Mouse (Mus musculus) forebrain, embryonic 14.5 days (tissue): ENCODE results near the gene Eme1. TPM values are rescaled to one million over a fixed set of nuclear protein-coding genes. Genes with fewer than 3 reads are reported as not detected.
A peak's percentile ranks its signal among the peaks of the same experiment; 100 is the strongest.
"Not testable (repeated sequence)": the region's sequence is repeated elsewhere in the genome, so short reads cannot be mapped to it uniquely, and the experiment has no call there.

ENCODE experiments used
- ATAC-seq: fragments of 200-750 bp; cut with Nextera tagmentation; 2 replicates; pipeline ENCODE4 v1.8.0; 2017; ENCODE audit warnings: mild to moderate bottlenecking, moderate library complexity
- DNase-seq: peaks from one replicate; pipeline ENCODE4 v3.0.0-alpha.2; 2015; ENCODE audit warnings: low spot score
- H3K27ac ChIP-seq: fragments of 300-500 bp; sonication (generic); 2 replicates; pipeline ENCODE4 v1.5.1; 2014; ENCODE audit warnings: low read depth, mild to moderate bottlenecking, control low read depth, low read length, moderate library complexity
- H3K27me3 ChIP-seq: fragments of 300-500 bp; sonication (generic); replicated peaks from 2 replicates; pipeline ENCODE4 v1.6.1; 2014; ENCODE audit warnings: low read length, control low read depth, mixed read lengths; ENCODE audit not compliant: control insufficient read depth, insufficient read depth
- H3K36me3 ChIP-seq: fragments of 300-500 bp; sonication (generic); 2 replicates; pipeline ENCODE4 v1.6.1; 2014; ENCODE audit warnings: low read length, control low read depth; ENCODE audit not compliant: control insufficient read depth, insufficient read depth
- H3K4me1 ChIP-seq: fragments of 300-500 bp; sonication (generic); 2 replicates; pipeline ENCODE4 v1.6.1; 2014; ENCODE audit warnings: antibody characterized with exemption, low read length, control low read depth; ENCODE audit not compliant: control insufficient read depth, insufficient read depth
- H3K4me2 ChIP-seq: fragments of 300-500 bp; sonication (generic); 2 replicates; pipeline ENCODE4 v1.6.1; 2014; ENCODE audit warnings: mild to moderate bottlenecking, control low read depth, low read length
- H3K4me3 ChIP-seq: fragments of 300-500 bp; sonication (generic); 2 replicates; pipeline ENCODE4 v1.5.1; 2014; ENCODE audit warnings: low read depth, low read length, control low read depth
- H3K9ac ChIP-seq: fragments of 300-500 bp; sonication (generic); 2 replicates; pipeline ENCODE4 v1.6.1; 2014; ENCODE audit warnings: mild to moderate bottlenecking, low read length, control low read depth, moderate library complexity
- H3K9me3 ChIP-seq: fragments of 300-500 bp; sonication (generic); replicated peaks from 2 replicates; pipeline ENCODE4 v1.6.1; 2016; ENCODE audit warnings: low read length, control low read depth, mixed read lengths; ENCODE audit not compliant: control insufficient read depth
- WGBS: fragments of 180-500 bp; shearing (Covaris S2); extraction: QIAGEN DNeasy Blood & Tissue Kit; methylation state at CpG from one replicate; pipeline ENCODE4 v1.1.7; 2014; 5-methylcytosine and 5-hydroxymethylcytosine counted together
- polyA plus RNA-seq: library from polyadenylated mRNA; unstranded; fragments of >200 nt; fragmentation: Nextera tagmentation; extraction: Ambion mirVana; gene quantifications from 2 replicates; pipeline ENCODE4 v1.2.1, GENCODE M21; 2014

The Eme1 gene
- polyA plus RNA-seq, 1 experiment from 2014 or later, result 13.6 TPM

DNA sequence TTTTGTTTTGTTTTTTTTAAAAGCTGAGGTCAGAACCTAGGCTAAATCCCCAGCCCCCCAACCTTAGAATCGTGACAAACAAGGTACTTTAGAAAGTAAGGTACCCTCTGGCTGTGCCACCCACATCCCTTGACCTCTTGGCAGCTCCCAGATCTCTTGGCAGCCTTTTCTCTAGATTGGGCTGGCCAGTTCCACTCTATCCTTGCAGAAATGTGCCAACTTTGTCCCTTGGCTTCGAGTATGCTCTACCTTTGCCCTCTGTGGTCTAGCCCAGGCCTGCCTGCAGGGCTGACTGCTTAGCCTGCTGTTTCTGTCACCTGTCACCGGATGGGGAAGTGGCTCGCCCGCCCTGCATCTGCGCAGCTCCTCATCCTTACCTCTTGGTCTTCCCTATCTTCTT is 11.5 kb upstream of the Eme1 start:
- ATAC-seq, result no peak
- Histone ChIP-seq H3K9ac (no peak overlapping the region), H3K9me3 (no peaks in the 10 kb centered on the region), H3K36me3 (peaks cover 91% of the 10 kb centered on the region), H3K27me3 (no peaks in the 10 kb centered on the region), H3K4me3 (no peak overlapping the region), H3K27ac (no peak overlapping the region), H3K4me2 (no peak overlapping the region), H3K4me1 (no peaks in the 10 kb centered on the region)
- DNase-seq, result no peak
- WGBS, result 97% methylated on average over 6 of the region's 6 CpGs

DNA sequence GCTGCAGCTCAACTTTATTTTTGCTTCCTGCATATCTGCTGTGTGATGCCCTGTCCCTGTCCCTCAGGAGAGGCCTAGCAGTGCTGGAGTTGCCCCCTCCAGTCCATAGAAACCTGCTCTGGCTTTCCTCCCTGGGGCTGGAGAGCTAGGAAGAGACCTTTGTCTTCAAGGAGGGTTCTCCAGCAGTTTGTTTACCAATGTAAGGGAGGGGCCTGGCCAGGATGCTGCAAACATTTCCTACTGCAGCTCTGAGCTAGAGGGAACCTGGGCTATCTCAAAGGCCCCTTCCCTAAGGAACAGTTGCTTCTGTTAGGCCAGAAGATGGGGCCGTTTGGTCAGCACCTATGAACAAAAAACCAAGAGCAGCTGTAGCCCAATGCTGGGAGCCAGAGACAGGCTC is 7.6 kb upstream of the Eme1 start:
- H3K4me2 ChIP-seq, result no peak overlapping the region
- DNase-seq, result no peak
- H3K27me3 ChIP-seq, result no peaks in the 10 kb centered on the region
- 79% methylated on average over 1 of the region's 1 CpGs for WGBS
- no peaks in the 10 kb centered on the region for H3K4me1 ChIP-seq
- no peak overlapping the region for H3K9ac ChIP-seq
- H3K9me3 ChIP-seq, result no peaks in the 10 kb centered on the region
- no peak overlapping the region for H3K4me3 ChIP-seq
- H3K27ac ChIP-seq, result no peak overlapping the region
- ATAC-seq, result no peak
- H3K36me3 ChIP-seq, result peaks cover 82% of the 10 kb centered on the region

GRCm38 (mm10) chr11:94652973-94653372 is 791 bp downstream of the Eme1 start:
- Histone ChIP-seq H3K4me2 (peak overlapping the region; percentile 84), H3K27me3 (no peaks in the 10 kb centered on the region), H3K9me3 (no peaks in the 10 kb centered on the region), H3K27ac (no peak overlapping the region), H3K36me3 (peaks cover 27% of the 10 kb centered on the region), H3K9ac (0 out of 2 replicates have a peak overlapping the region, but pooled peaks have one; percentile 66), H3K4me3 (peak overlapping the region; percentile 51), H3K4me1 (peaks cover 15% of the 10 kb centered on the region)
- ATAC-seq (no peak), DNase-seq (no peak)
- WGBS, result 52% methylated on average over 8 of the region's 8 CpGs

DNA sequence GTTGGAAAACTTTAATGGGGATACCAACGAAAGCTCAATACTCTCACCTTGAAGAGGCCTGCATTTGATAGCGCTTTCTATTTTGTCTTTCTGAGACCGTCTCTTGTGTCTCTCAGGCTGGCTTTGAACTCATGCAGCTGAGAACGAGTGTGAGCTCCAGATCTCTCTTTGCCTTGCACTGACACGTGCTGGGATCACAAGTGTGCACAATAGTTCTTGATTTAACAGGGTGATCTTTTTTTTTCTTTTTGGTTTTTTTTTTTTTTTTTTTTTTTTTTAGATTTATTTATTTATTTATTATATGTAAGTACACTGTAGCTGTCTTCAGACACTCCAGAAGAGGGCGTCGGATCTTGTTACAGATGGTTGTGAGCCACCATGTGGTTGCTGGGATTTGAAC is 2.5 kb downstream of the Eme1 start:
- H3K9me3 ChIP-seq, H3K4me3 ChIP-seq, ATAC-seq, H3K9ac ChIP-seq, H3K27me3 ChIP-seq, H3K27ac ChIP-seq, DNase-seq, H3K4me2 ChIP-seq: not testable (repeated sequence)
- Histone ChIP-seq H3K4me1 (peaks cover 15% of the 10 kb centered on the region), H3K36me3 (peaks cover 34% of the 10 kb centered on the region)
- 94% methylated on average over 5 of the region's 7 CpGs for WGBS

DNA sequence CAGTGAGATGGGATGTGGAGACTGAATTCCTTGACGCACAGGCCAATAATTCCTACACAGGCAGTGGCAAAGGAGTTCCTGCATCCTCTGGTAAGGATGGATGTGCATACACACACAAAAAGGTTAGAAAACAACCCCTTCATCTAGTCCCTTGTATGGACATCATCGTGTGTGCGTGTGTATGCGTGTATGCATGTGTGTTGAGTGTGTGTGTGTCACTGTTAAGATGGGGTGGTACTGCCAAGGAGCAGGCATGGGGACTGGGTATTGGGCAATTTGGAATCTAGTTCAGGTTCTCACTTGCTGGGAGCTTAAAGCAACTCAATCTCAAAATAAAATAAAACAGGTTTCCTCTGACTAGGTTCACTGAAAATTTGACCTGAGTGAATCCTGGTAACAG is 7.3 kb downstream of the Eme1 start:
- ATAC-seq (no peak), DNase-seq (no peak)
- Histone ChIP-seq H3K27ac (no peak overlapping the region), H3K4me2 (no peak overlapping the region), H3K36me3 (peaks cover 77% of the 10 kb centered on the region), H3K27me3 (no peaks in the 10 kb centered on the region), H3K4me1 (no peaks in the 10 kb centered on the region), H3K4me3 (no peak overlapping the region), H3K9ac (no peak overlapping the region), H3K9me3 (no peaks in the 10 kb centered on the region)
- 90% methylated on average over 4 of the region's 4 CpGs for WGBS

GRCm38 (mm10) chr11:94644461-94645219 is 9.1 kb downstream of the Eme1 start:
- DNase-seq (no peak), ATAC-seq (no peak)
- Histone ChIP-seq H3K27ac (no peak overlapping the region), H3K4me3 (no peak overlapping the region), H3K36me3 (peaks cover 85% of the 10 kb centered on the region), H3K4me2 (no peak overlapping the region), H3K4me1 (no peaks in the 10 kb centered on the region), H3K9ac (no peak overlapping the region), H3K9me3 (no peaks in the 10 kb centered on the region), H3K27me3 (no peaks in the 10 kb centered on the region)
- WGBS, result 87% methylated on average over 8 of the region's 8 CpGs

DNA sequence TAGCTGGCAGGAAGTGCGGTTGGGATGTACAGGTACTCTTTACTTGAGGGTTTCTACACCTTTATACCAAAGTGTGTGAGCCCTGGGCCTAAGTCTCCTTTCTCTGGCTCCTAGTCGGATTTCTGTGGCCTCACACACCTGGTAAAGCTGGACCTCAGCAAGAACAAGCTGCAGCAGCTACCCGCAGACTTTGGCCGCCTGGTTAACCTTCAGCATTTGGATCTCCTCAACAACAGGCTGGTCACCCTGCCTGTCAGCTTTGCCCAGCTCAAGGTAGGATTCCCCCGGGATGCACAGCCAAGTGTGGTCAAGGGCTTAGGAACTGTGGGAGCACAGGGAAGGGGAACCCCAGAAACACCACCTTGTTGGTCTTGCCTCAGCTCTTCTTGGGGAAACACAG is 19.3 kb downstream of the Eme1 start:
- Histone ChIP-seq H3K4me2 (no peak overlapping the region), H3K27me3 (no peaks in the 10 kb centered on the region), H3K36me3 (peaks cover 76% of the 10 kb centered on the region), H3K9me3 (no peaks in the 10 kb centered on the region), H3K4me3 (no peak overlapping the region), H3K4me1 (peaks cover 5% of the 10 kb centered on the region), H3K9ac (no peak overlapping the region), H3K27ac (no peak overlapping the region)
- no peak for DNase-seq
- no peak for ATAC-seq
- 89% methylated on average over 5 of the region's 5 CpGs for WGBS

DNA sequence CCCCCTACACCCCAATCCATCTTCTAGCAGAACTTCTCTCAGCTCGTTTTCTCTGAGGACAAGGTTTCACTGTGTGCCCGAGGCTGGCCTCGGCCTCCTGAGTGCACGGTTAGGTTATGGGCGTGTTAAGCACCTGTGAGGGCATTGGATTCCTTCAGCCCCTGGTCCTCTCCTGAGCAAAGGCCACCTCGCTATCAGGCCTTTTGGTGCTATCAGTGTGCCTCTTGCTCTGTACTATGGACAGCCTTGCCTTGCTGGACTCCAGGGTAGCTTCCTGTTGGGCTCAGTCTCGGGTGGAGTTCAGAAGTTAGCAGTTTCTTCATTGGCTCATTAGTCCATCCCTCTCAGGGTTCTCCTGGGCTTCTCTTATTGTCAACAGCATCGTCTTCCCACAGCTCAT is 20.8 kb downstream of the Eme1 start:
- DNase-seq (no peak), ATAC-seq (no peak)
- no peaks in the 10 kb centered on the region for H3K27me3 ChIP-seq
- H3K36me3 ChIP-seq, result peaks cover 62% of the 10 kb centered on the region
- no peaks in the 10 kb centered on the region for H3K9me3 ChIP-seq
- H3K27ac ChIP-seq, result no peak overlapping the region
- H3K4me2 ChIP-seq, result no peak overlapping the region
- peaks cover 5% of the 10 kb centered on the region for H3K4me1 ChIP-seq
- no peak overlapping the region for H3K9ac ChIP-seq
- H3K4me3 ChIP-seq, result no peak overlapping the region
- 85% methylated on average over 8 of the region's 8 CpGs for WGBS

- 96% methylated on average over 5 of the region's 5 CpGs for WGBS
- no peak for DNase-seq
These were observed 21.8 kb downstream of the Eme1 start for GRCm38 (mm10) chr11:94631969-94632368.

More at GRCm38 (mm10) chr11:94631969-94632368, 21.8 kb downstream of the Eme1 start:
- Histone ChIP-seq H3K27me3 (no peaks in the 10 kb centered on the region), H3K9me3 (no peaks in the 10 kb centered on the region), H3K4me2 (no peak overlapping the region), H3K4me1 (peaks cover 5% of the 10 kb centered on the region), H3K36me3 (peaks cover 52% of the 10 kb centered on the region), H3K27ac (no peak overlapping the region), H3K4me3 (no peak overlapping the region), H3K9ac (no peak overlapping the region)
- ATAC-seq, result no peak
